Comparison of ENCODE assay signal across 25 mouse cellular contexts in the genomic region with DNA sequence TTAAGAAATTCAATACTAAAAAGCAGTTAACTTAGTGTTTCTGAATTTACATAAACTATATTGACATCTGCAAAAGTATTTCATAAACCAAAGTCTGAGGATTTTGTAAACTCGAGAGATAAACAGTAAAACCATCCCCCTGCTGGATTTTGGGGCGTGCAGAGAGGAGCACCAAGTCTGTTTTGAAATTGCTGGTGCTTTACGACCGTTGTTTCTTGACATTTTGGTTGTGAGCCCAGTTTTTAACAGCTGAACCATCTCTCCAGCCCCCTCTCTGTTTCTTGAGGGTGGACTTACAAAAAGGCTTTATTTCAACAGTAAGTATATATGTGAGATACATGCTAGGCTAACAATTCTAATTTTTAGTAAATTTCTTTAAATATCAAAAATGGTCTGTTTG. TPM values are rescaled to one million over a fixed set of nuclear protein-coding genes. Genes with fewer than 3 reads are reported as not detected.
DNase-seq lines count a peak whose midpoint lies in the region; ATAC-seq and TF ChIP-seq lines count a peak whose summit lies in the region.
"Had no signal": no experiment of that assay in that cellular context is flagged by ENCODE, and none has a peak within 500 bp of the region (broad histone marks: within the 10 kb centered on the region; RNA-seq: fewer than 3 reads in every experiment).

No protein-coding gene starts in this region.

- H3K27me3 ChIP-seq in kidney, postnatal 0 days (ENCODE audit: insufficient read depth, low read length) = no peaks in the 10 kb centered on the region
- no peaks in the 10 kb centered on the region for H3K27me3 ChIP-seq in lung, embryonic 15.5 days
- H3K27me3 ChIP-seq in lung, postnatal 0 days (replicated peaks; ENCODE audit: insufficient read depth, low read length) = no peaks in the 10 kb centered on the region
- H3K27me3 ChIP-seq in stomach, embryonic 14.5 days (ENCODE audit: control insufficient read depth, insufficient read depth, low read length) = no peaks in the 10 kb centered on the region
- H3K27me3 ChIP-seq in stomach, postnatal 0 days (ENCODE audit: control insufficient read depth, insufficient read depth, low read length) = no peaks in the 10 kb centered on the region
- H3K27me3 ChIP-seq: embryonic facial prominence, embryonic 12.5 days; embryonic facial prominence, embryonic 15.5 days; forebrain, embryonic 12.5 days had no signal

- no peak overlapping the region for H3K4me3 ChIP-seq in kidney, postnatal 0 days (replicated peaks; ENCODE audit: low read depth, low read length)
- H3K4me3 ChIP-seq in lung, embryonic 15.5 days = no peak overlapping the region
- H3K4me3 ChIP-seq in lung, adult 2 months (replicated peaks; ENCODE audit: extremely low read depth, low read depth, low read length) = no peak overlapping the region
- H3K4me3 ChIP-seq in lung, postnatal 0 days (ENCODE audit: low read depth, low read length) = no peak overlapping the region
- H3K4me3 ChIP-seq in stomach, embryonic 14.5 days (ENCODE audit: low read depth, low read length) = no peak overlapping the region
- H3K4me3 ChIP-seq in stomach, postnatal 0 days (ENCODE audit: low read depth, low read length) = no peak overlapping the region
- H3K4me3 ChIP-seq: embryonic facial prominence, embryonic 12.5 days; embryonic facial prominence, embryonic 15.5 days; erythroblast, embryonic 14.5 days; forebrain, embryonic 10.5 days; forebrain, embryonic 12.5 days had no signal

- DNase-seq in kidney, postnatal 0 days (ENCODE audit: low spot score) = peak; percentile 36
- DNase-seq in kidney, adult 8-10 months = no peak
- DNase-seq in lung, adult 2 months = no peak
- peak; percentile 70 for DNase-seq in lung, postnatal 0 days (ENCODE audit: low spot score)
- DNase-seq in lung, postnatal 25 days (ENCODE audit: low spot score) = no peak
- DNase-seq in stomach, postnatal 0 days (ENCODE audit: low spot score) = no peak
- DNase-seq: adrenal gland, adult 2 months; adrenal gland, postnatal 10 days; adrenal gland, postnatal 25 days; cerebellum, adult 11 months; cerebellum, adult 18-20 months; cerebellum, adult 8-10 months; cerebellum, adult 9-11 months; cerebellum, postnatal 14 days; cerebellum, postnatal 36 days; embryo, embryonic 11 days had no signal

- H3K27ac ChIP-seq in kidney, postnatal 0 days = no peak overlapping the region
- H3K27ac ChIP-seq in lung, embryonic 15.5 days = no peak overlapping the region
- no peak overlapping the region for H3K27ac ChIP-seq in lung, postnatal 0 days (ENCODE audit: low read length)
- H3K27ac ChIP-seq in stomach, embryonic 14.5 days (ENCODE audit: low read length) = no peak overlapping the region
- no peak overlapping the region for H3K27ac ChIP-seq in stomach, postnatal 0 days (replicated peaks)
- H3K27ac ChIP-seq: embryonic facial prominence, embryonic 12.5 days; embryonic facial prominence, embryonic 15.5 days; forebrain, embryonic 10.5 days; forebrain, embryonic 12.5 days had no signal

- WGBS in kidney, postnatal 0 days = 51% methylated on average over 4 of the region's 4 CpGs
- WGBS in lung, embryonic 15.5 days = 47% methylated on average over 4 of the region's 4 CpGs
- WGBS in lung, adult 2 months = 77% methylated on average over 4 of the region's 4 CpGs
- 65% methylated on average over 4 of the region's 4 CpGs for WGBS in lung, postnatal 0 days
- WGBS in stomach, embryonic 14.5 days = 57% methylated on average over 4 of the region's 4 CpGs
- WGBS in stomach, postnatal 0 days = 52% methylated on average over 4 of the region's 4 CpGs

- ATAC-seq in kidney, postnatal 0 days (replicated peaks; ENCODE audit: low FRiP score, low read depth) = no peak
- ATAC-seq in lung, embryonic 15.5 days (ENCODE audit: borderline replicate concordance, extremely low read depth, low FRiP score, low TSS enrichment) = peak; percentile 88; the same call in 1 of the 2 replicates
- peak; percentile 40; the same call in 1 of the 2 replicates for ATAC-seq in lung, postnatal 0 days
- 0 out of 2 replicates have a peak, but pooled peaks have one; percentile 37 for ATAC-seq in stomach, embryonic 14.5 days (ENCODE audit: insufficient number of reproducible peaks, insufficient read depth, low FRiP score, low read depth)
- ATAC-seq in stomach, postnatal 0 days (ENCODE audit: low FRiP score, low TSS enrichment) = no peak
- ATAC-seq: forebrain, embryonic 14.5 days; forebrain, embryonic 16.5 days had no signal

- no peak overlapping the region for H3K4me2 ChIP-seq in kidney, postnatal 0 days (ENCODE audit: low read length)
- no peak overlapping the region for H3K4me2 ChIP-seq in lung, embryonic 15.5 days
- H3K4me2 ChIP-seq in lung, postnatal 0 days (replicated peaks; ENCODE audit: low read depth, low read length) = no peak overlapping the region
- no peak overlapping the region for H3K4me2 ChIP-seq in stomach, embryonic 14.5 days (replicated peaks; ENCODE audit: low read depth, low read length)
- H3K4me2 ChIP-seq in stomach, postnatal 0 days (replicated peaks; ENCODE audit: low read depth) = no peak overlapping the region
- H3K4me2 ChIP-seq: embryonic facial prominence, embryonic 12.5 days; embryonic facial prominence, embryonic 15.5 days; forebrain, embryonic 12.5 days had no signal

- H3K36me3 ChIP-seq in kidney, postnatal 0 days (ENCODE audit: insufficient read depth, low read length) = no peaks in the 10 kb centered on the region
- H3K36me3 ChIP-seq in lung, embryonic 15.5 days = peaks cover 10% of the 10 kb centered on the region; the same call in 1 of the 2 replicates
- H3K36me3 ChIP-seq in lung, postnatal 0 days (ENCODE audit: insufficient read depth, low read length) = no peaks in the 10 kb centered on the region
- H3K36me3 ChIP-seq in stomach, embryonic 14.5 days (ENCODE audit: control insufficient read depth, insufficient read depth, low read length) = peaks cover 2% of the 10 kb centered on the region
- H3K36me3 ChIP-seq in stomach, postnatal 0 days (ENCODE audit: control insufficient read depth, insufficient read depth, low read length) = 0 out of 2 replicates have a peak, but pooled peaks cover 2% of the 10 kb centered on the region
- H3K36me3 ChIP-seq: embryonic facial prominence, embryonic 12.5 days had no signal

- H3K9me3 ChIP-seq in kidney, postnatal 0 days (replicated peaks; ENCODE audit: low read length) = no peaks in the 10 kb centered on the region
- H3K9me3 ChIP-seq in lung, embryonic 15.5 days = no peaks in the 10 kb centered on the region
- no peaks in the 10 kb centered on the region for H3K9me3 ChIP-seq in lung, postnatal 0 days (ENCODE audit: low read length)
- H3K9me3 ChIP-seq in stomach, embryonic 14.5 days (ENCODE audit: control insufficient read depth, low read depth, low read length) = no peaks in the 10 kb centered on the region
- no peaks in the 10 kb centered on the region for H3K9me3 ChIP-seq in stomach, postnatal 0 days (ENCODE audit: control insufficient read depth, low read length)
- H3K9me3 ChIP-seq: embryonic facial prominence, embryonic 12.5 days; embryonic facial prominence, embryonic 15.5 days; forebrain, embryonic 10.5 days; forebrain, embryonic 12.5 days had no signal

- H3K4me1 ChIP-seq in kidney, postnatal 0 days (replicated peaks; ENCODE audit: insufficient read depth, low read length) = no peaks in the 10 kb centered on the region
- H3K4me1 ChIP-seq in lung, embryonic 15.5 days = peaks cover 8% of the 10 kb centered on the region; the same call in 1 of the 2 replicates
- no peaks in the 10 kb centered on the region for H3K4me1 ChIP-seq in lung, adult 2 months (ENCODE audit: control insufficient read depth, insufficient read depth, low read length)
- no peaks in the 10 kb centered on the region for H3K4me1 ChIP-seq in lung, postnatal 0 days (ENCODE audit: insufficient read depth, low read depth, low read length)
- no peaks in the 10 kb centered on the region for H3K4me1 ChIP-seq in stomach, embryonic 14.5 days (ENCODE audit: control insufficient read depth, insufficient read depth, low read length)
- H3K4me1 ChIP-seq in stomach, postnatal 0 days (replicated peaks; ENCODE audit: control insufficient read depth, insufficient read depth) = no peaks in the 10 kb centered on the region
- H3K4me1 ChIP-seq: embryonic facial prominence, embryonic 12.5 days; embryonic facial prominence, embryonic 15.5 days; forebrain, embryonic 10.5 days; forebrain, embryonic 12.5 days had no signal

- TF ChIP-seq POLR2A in lung, adult 2 months (IDR thresholded peaks at IDR 0.05; ENCODE audit: borderline replicate concordance, extremely low read depth, low read depth, low read length) = no peak

- TF ChIP-seq CTCF in kidney, postnatal 0 days (IDR thresholded peaks at IDR 0.05; ENCODE audit: low read depth) = no peak
- no peak for TF ChIP-seq CTCF in lung, adult 2 months (IDR thresholded peaks at IDR 0.05; ENCODE audit: insufficient read depth, low read length)
- no peak for TF ChIP-seq CTCF in lung, postnatal 0 days (IDR thresholded peaks at IDR 0.05)
- TF ChIP-seq CTCF in stomach, postnatal 0 days (IDR thresholded peaks at IDR 0.05; ENCODE audit: low read depth) = no peak

- no peak for TF ChIP-seq EP300 in lung, postnatal 0 days (IDR thresholded peaks at IDR 0.05)
- no peak for TF ChIP-seq EP300 in stomach, postnatal 0 days (optimal IDR thresholded peaks at IDR 0.05)

- no peak overlapping the region for H3K9ac ChIP-seq in kidney, postnatal 0 days (ENCODE audit: low read depth, low read length)
- H3K9ac ChIP-seq in lung, embryonic 15.5 days = no peak overlapping the region
- H3K9ac ChIP-seq in lung, postnatal 0 days (replicated peaks; ENCODE audit: low read depth) = no peak overlapping the region
- no peak overlapping the region for H3K9ac ChIP-seq in stomach, embryonic 14.5 days (replicated peaks; ENCODE audit: low read depth, low read length)
- no peak overlapping the region for H3K9ac ChIP-seq in stomach, postnatal 0 days (ENCODE audit: low read length)
- H3K9ac ChIP-seq: embryonic facial prominence, embryonic 12.5 days; embryonic facial prominence, embryonic 15.5 days; forebrain, embryonic 12.5 days had no signal

RNA-seq across cellular contexts. Expression of a gene that starts 33.4 kb away (rescaled TPM):
- polyA plus RNA-seq in kidney, postnatal 0 days (2015; fragmentation: Nextera tagmentation; extraction: Ambion mirVana) = 21.8 and 22.5 TPM in 2 replicates
- polyA plus RNA-seq in lung, embryonic 15.5 days (2015; fragmentation: Nextera tagmentation; extraction: Ambion mirVana) = 30.0 and 32.9 TPM in 2 replicates
- 4.5 and 7.9 TPM in 2 replicates for polyA plus RNA-seq in lung, adult 2 months (2012; rRNA removed)
- 15.2 and 16.6 TPM in 2 replicates for polyA plus RNA-seq in lung, postnatal 0 days (2015; fragmentation: Nextera tagmentation; extraction: Ambion mirVana)
- 35.9 and 37.5 TPM in 2 replicates for polyA plus RNA-seq in stomach, embryonic 14.5 days (2014; fragmentation: Nextera tagmentation; extraction: Ambion mirVana)
- polyA plus RNA-seq in stomach, postnatal 0 days (2015; fragmentation: Nextera tagmentation; extraction: Ambion mirVana) = 17.6 and 20.5 TPM in 2 replicates
- polyA plus RNA-seq: erythroblast, embryonic 14.5 days had no signal

Comparison
In these comparisons a context has a peak if more than half of its experiments do, and no peak if none do; other contexts are left out.
1. ATAC-seq: peak in lung, embryonic 15.5 days (single experiment), lung, postnatal 0 days (single experiment) and stomach, embryonic 14.5 days (single experiment); none in kidney, postnatal 0 days (single experiment) and stomach, postnatal 0 days (single experiment).
2. DNase-seq: peak in kidney, postnatal 0 days (single experiment) and lung, postnatal 0 days (single experiment); none in kidney, adult 8-10 months (0 of 2), lung, adult 2 months (single experiment), lung, postnatal 25 days (single experiment) and stomach, postnatal 0 days (single experiment).